Mouse (Mus musculus) hematopoietic stem cell, adult 5-6 weeks (primary cell): ENCODE data around the gene Tas1r2. TPM values are rescaled to one million over a fixed set of nuclear protein-coding genes. Genes with fewer than 3 reads are reported as not detected.

Experiments
- total RNA-seq: library from RNA; stranded (forward); fragments of 172-1452, 232-1000 nt; gene quantifications from 2 replicates; pipeline ENCODE4 v1.2.3, GENCODE M21; 2017

Gene Tas1r2
- total RNA-seq, 1 experiment from 2014 or later: not detected

Other genes starting within 250 kb of the Tas1r2 start
- 3.9 and 7.5 TPM in 2 replicates for gene Iffo2, start 123.0 kb upstream of the Tas1r2 start, total RNA-seq
- gene Gm21969, start 50.4 kb upstream of the Tas1r2 start, total RNA-seq: not detected in 2 replicates
- 5.7 and 9.9 TPM in 2 replicates for gene Aldh4a1, start 30.7 kb upstream of the Tas1r2 start, total RNA-seq
- gene Pax7, start 180.0 kb downstream of the Tas1r2 start, total RNA-seq: not detected in 2 replicates